Mouse (Mus musculus) layer of hippocampus, adult 9-10 months (tissue): Measurements from ENCODE around the gene Magohb.
"Not testable (repeated sequence)": the region's sequence is repeated elsewhere in the genome, so short reads cannot be mapped to it uniquely, and the experiment has no call there.

Source experiments
- DNase-seq: peaks from one replicate; pipeline ENCODE4 v3.0.0; 2022; ENCODE audit warnings: low spot score

The Magohb gene

GRCm38 (mm10) chr6:131292991-131293788 is at the start of gene Magohb:
TSS of gene Magohb (minus strand) at chr6:131293244.
- peak; percentile 58 for DNase-seq

- DNase-seq, result no peak
Observed at GRCm38 (mm10) chr6:131340082-131340481, 47.0 kb upstream of the Magohb start.

GRCm38 (mm10) chr6:131339309-131339708 is 46.3 kb upstream of the Magohb start:
- no peak for DNase-seq

DNA sequence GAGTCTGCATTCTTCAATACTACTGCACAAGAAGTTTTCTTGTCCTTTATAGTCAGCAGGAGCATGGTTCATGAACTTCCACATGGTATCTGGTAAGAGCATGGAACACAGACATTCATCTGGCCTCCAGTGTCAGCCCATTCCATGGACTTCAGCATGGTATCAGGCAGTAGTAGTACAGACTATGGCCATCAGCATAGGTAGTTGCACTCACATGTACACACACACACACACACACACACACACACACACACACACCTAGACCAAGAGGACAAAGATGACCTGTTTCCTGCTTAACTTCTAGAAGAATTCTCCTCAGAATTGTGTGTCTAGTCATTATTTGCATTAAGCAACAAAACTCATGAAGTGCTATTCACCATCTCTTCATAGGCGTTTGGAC is 45.7 kb upstream of the Magohb start:
- no peak for DNase-seq

DNA sequence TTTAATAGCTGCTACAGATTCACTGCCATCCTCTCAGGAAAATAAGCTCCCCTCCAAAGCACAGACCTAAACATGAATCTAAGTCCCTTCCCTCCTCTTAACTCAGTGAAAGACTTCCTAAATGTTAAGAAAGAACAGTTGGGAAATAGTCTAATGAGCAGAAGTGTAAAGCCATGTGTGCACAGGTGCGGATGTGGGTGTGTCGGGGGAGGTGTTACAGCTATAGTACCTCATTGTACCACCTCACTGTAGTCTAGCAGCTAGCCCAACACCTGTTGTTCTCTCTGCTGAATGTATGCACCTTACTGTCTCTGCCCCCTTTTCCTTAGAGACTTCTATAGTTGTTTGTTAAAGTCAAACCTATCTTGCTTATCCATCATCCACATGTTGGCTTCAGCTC is 34.0 kb upstream of the Magohb start:
- DNase-seq, result no peak

- no peak for DNase-seq
Observed at GRCm38 (mm10) chr6:131321854-131322639, 29.0 kb upstream of the Magohb start.

DNA sequence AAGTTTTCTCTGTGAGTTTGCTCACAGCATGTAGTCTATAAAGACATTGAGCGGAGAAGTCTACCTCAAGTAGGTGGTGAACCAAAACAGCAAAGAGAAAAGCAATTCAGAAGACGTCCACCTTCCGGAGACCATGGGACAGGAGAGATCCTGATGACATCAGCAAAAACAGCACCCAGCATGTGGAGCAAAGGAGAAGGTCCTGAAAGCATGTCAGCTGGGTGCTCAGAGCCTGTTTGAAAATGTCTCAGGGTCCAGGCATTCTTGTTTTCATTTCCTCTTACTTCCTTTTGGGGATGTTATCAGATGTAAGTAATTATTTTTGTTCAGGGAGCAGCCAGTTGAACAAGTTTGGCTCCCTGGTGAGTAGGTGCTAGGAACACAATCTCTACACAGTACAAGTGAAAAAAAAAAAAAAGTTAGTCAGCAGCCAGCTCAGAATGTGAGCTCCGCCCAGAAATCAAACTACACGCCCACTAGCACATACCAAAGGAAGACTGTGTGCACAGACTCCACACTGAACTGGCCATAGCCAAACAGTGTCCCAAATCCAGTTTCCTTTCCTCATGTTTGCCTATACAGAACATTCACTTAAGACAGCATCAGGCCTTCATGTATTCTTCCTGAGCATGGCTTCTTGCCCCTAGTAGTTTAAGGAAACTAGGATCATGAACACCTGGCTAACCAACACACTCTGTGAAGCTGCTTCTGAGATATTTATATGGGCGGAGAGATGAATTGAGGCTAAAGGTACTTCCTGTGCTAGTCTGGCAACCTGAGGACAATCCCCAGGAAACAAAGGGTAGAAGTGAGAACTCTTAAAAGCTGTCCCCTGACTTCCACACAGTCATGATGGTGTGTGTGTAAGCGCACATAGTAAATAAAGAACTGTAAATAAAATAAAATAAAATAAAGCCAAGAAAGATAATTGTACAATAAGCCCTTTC is 23.4 kb upstream of the Magohb start:
- DNase-seq, result no peak

DNA sequence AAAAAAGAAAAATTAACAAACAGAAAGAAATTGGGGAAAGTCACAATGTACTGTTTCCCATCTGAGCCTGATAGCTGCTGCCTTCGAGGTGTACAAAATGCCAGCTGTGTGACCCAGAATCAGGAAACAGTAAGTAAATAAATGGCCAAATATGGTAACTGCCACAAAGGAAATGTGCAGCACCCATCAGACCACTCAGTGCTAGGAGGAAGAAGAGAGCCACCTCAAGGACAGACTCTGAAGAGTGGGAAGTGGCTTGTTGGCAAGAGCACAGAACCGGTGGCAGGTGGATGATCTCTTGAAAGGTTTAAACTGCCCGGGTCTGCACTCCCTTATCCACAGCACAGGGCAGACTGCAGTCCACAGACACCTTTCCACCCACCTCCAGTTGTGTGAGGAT is 15.0 kb upstream of the Magohb start:
- DNase-seq, result no peak

DNA sequence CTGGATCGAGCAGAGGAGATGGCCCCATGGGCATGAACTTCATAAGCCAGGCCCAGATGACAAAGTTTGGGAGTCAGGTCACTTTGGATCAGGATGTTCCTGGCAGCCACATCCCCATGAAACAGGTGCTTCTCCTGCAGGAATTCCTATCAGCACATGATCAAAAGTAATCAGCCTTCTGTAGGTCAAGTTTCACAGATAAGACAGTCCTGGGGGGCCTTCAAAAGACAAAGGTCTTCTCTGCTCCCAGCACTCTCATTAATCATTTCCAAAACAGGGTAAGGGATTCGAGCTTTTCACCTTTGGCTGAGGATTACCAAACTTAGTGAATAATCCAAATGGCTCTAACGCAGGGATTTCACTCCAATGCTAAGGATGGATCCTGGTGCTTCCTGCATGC is 11.7 kb upstream of the Magohb start:
- DNase-seq, result no peak

GRCm38 (mm10) chr6:131298531-131298930 is 5.5 kb upstream of the Magohb start:
- no peak for DNase-seq

DNA sequence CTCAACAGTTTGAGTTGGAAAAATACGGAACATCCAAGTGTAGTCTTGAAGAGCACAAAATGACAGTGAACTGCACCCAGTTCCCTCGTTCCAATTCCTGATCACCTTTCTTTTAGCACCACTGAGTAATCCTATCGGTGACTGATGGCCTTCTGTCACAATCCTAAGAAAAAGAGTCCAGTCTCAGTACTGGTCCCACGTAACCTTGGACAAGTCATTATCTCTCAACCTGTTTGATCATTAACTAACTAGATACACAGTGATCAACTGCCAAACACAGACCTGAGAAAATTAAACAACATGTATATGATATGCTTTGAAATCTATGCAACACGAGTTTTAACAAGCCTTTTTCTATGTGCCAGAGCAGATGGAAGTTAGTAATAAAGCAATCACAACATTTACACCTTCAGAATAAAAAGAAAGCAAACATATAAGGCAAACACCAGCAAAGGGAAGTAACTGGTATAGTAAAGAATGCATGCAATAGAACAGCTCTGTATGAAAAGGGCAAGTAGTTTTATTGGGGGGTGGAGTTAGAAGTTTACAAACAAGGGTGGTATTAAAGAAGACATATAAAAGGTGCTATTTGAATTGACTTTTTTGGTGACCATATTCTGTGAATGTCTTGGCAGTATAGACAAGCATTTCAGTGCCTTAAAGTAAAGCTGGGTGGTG is 1.5 kb upstream of the Magohb start:
- no peak for DNase-seq

- DNase-seq, result no peak
Observed at GRCm38 (mm10) chr6:131293916-131294315, 872 bp upstream of the Magohb start.

- DNase-seq, result no peak
Observed at GRCm38 (mm10) chr6:131292276-131292990, 611 bp downstream of the Magohb start.

GRCm38 (mm10) chr6:131290430-131290829 is 2.6 kb downstream of the Magohb start:
- no peak for DNase-seq

GRCm38 (mm10) chr6:131278160-131278559 is 14.9 kb downstream of the Magohb start:
- DNase-seq, result not testable (repeated sequence)

- DNase-seq, result no peak
Observed at GRCm38 (mm10) chr6:131276659-131277058, 16.4 kb downstream of the Magohb start.

DNA sequence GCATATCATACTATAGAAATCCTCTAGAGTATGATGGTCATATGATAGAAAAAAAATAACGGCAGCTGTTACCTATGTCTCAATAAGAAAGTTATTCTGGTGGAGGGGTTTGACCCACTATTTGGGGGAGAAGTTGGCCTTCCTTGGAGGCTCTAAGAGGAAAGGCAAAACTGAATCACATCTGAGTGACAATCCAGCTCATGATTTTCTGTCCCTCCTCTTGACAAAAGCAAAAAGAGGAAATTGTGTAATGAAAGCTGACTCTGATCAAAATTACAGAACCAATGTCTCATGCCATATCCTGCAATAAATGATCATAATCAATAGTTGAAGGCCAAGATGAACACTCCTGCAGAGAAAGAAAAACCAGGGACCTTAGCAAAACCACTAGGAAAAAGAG is 20.7 kb downstream of the Magohb start:
- DNase-seq, result no peak

GRCm38 (mm10) chr6:131270312-131270711 is 22.7 kb downstream of the Magohb start:
- no peak for DNase-seq

GRCm38 (mm10) chr6:131269599-131269998 is 23.4 kb downstream of the Magohb start:
- DNase-seq, result no peak

DNA sequence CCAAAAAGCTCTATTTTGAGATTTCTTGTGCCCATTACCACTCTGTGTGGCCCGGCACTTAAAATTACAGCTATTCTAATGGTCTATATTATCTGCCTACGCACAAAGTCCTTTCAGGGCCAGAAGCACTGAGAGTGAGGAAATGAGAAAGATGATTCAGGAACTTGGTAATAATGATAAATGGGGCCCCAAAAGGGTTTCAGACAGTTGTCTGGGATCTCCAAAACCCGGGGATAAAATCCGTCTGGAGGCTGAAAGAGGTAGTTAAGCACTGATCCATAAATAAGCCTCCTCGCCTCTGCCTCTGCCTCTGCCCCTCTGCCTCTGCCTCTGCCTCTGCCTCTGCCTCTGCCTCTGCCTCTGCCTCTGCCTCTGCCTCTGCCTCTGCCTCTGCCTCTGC is 28.9 kb downstream of the Magohb start:
- no peak for DNase-seq

DNA sequence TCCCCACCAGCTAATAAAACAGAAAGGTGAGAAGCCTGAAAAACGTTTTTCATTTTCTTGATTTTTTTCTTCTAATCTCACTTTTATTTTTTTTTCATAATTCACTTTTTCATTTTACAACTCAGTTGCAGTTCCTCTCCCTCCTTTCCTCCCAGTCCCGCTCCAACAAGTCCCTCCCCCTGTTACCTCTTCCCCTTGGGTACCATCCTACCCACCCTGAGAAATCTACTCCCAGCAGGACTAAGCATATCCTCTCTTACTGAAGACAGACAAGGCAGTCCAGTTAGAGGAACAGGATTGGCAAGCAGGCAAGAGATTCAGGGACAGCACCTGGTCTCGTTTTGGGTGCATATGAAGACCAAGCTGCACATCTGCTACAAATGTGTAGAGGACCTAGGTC is 30.3 kb downstream of the Magohb start:
- DNase-seq, result no peak
